Mouse (Mus musculus) liver, embryonic 16.5 days (tissue): ENCODE results near the gene Sorbs1. TPM values are rescaled to one million over a fixed set of nuclear protein-coding genes. Genes with fewer than 3 reads are reported as not detected.

ENCODE experiments used
- ATAC-seq: fragments of 200-750 bp; cut with Nextera tagmentation; 2 replicates; pipeline ENCODE4 v1.8.0; 2017; ENCODE audit warnings: low read depth, mild to moderate bottlenecking, moderate number of reproducible peaks, moderate library complexity
- H3K27ac ChIP-seq: fragments of 300-500 bp; sonication (generic); 2 replicates; pipeline ENCODE4 v1.5.1; 2014; ENCODE audit warnings: mild to moderate bottlenecking, low read length
- H3K27me3 ChIP-seq: fragments of 300-500 bp; sonication (generic); 2 replicates; pipeline ENCODE4 v1.6.1; 2014; ENCODE audit warnings: low read depth, low read length, mixed read lengths; ENCODE audit not compliant: control insufficient read depth, insufficient read depth
- H3K36me3 ChIP-seq: fragments of 300-500 bp; sonication (generic); 2 replicates; pipeline ENCODE4 v1.6.1; 2014; ENCODE audit warnings: mild to moderate bottlenecking; ENCODE audit not compliant: control insufficient read depth, insufficient read depth
- H3K4me1 ChIP-seq: fragments of 300-500 bp; sonication (generic); 2 replicates; pipeline ENCODE4 v1.6.1; 2014; ENCODE audit warnings: low read depth, low read length, mixed read lengths; ENCODE audit not compliant: control insufficient read depth
- H3K4me2 ChIP-seq: fragments of 300-500 bp; sonication (generic); 2 replicates; pipeline ENCODE4 v1.6.1; 2014; ENCODE audit warnings: low read depth, low read length, mixed read lengths
- H3K4me3 ChIP-seq: fragments of 300-500 bp; sonication (generic); 2 replicates; pipeline ENCODE4 v1.5.1; 2014; ENCODE audit warnings: low read depth, mild to moderate bottlenecking, low read length
- H3K9ac ChIP-seq: fragments of 300-500 bp; sonication (generic); 2 replicates; pipeline ENCODE4 v1.6.1; 2014; ENCODE audit warnings: low read depth, low read length
- H3K9me3 ChIP-seq: fragments of 300-500 bp; sonication (generic); replicated peaks from 2 replicates; pipeline ENCODE4 v1.6.1; 2016; ENCODE audit warnings: low read length; ENCODE audit not compliant: control insufficient read depth
- WGBS: fragments of 180-500 bp; shearing (Covaris S2); extraction: QIAGEN DNeasy Blood & Tissue Kit; methylation state at CpG from one replicate; pipeline ENCODE4 v1.1.7; 2014; ENCODE audit not compliant: insufficient replicate concordance; 5-methylcytosine and 5-hydroxymethylcytosine counted together
- polyA plus RNA-seq: library from polyadenylated mRNA; unstranded; fragments of >200 nt; fragmentation: Nextera tagmentation; extraction: Ambion mirVana; gene quantifications from 2 replicates; pipeline ENCODE4 v1.2.1, GENCODE M21; 2015

Gene Sorbs1
- polyA plus RNA-seq, 1 experiment from 2014 or later, result 39.6 TPM

DNA sequence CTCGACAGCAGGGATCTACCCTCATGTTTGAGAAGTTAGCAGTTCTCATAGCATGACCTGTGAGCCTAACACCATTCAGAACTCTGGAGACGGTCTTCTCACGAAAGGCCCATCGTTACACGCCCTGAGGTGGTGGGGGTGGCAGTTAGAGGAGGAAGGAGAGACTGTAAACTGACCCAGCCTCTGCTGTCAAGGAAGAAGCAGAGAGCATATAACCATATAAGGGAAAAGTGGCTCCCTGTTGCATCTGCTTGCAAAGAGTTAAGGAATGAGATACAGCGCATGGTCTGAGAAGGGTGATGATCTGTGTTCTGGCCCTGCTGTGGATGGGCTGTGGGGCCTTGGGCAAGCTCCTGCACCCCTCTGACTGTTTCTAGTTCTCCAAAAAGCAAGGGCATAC lies 50.7 kb downstream of the Sorbs1 start:
- no peak overlapping the region for H3K4me3 ChIP-seq
- H3K36me3 ChIP-seq, result no peaks in the 10 kb centered on the region
- no peaks in the 10 kb centered on the region for H3K27me3 ChIP-seq
- no peak overlapping the region for H3K9ac ChIP-seq
- WGBS, result 53% methylated on average over 6 of the region's 6 CpGs
- H3K4me2 ChIP-seq, result no peak overlapping the region
- no peaks in the 10 kb centered on the region for H3K9me3 ChIP-seq
- peaks cover 8% of the 10 kb centered on the region for H3K4me1 ChIP-seq
- no peak for ATAC-seq
- no peak overlapping the region for H3K27ac ChIP-seq

DNA sequence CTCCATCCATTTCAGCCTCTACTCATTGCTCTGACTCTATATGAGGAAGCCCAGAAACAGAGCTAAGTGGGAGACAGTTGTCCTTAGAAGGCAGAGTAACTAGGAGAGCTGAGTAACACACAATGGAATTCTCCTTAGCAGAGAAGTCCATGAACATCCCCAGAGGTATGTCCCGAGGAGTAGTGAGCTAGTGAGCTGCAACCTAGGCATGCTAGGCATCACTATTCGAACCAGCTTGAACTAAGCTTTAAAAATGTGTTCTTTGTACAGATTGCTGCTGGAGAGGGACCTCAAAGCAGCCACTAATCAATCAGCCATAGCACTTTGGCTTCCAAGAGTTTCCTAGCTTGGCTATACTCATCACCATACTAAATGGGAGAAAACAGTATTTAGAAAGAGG lies 51.1 kb downstream of the Sorbs1 start:
- no peak overlapping the region for H3K9ac ChIP-seq
- H3K36me3 ChIP-seq, result no peaks in the 10 kb centered on the region
- no peak overlapping the region for H3K4me3 ChIP-seq
- no peak overlapping the region for H3K27ac ChIP-seq
- 73% methylated on average over 2 of the region's 2 CpGs for WGBS
- no peaks in the 10 kb centered on the region for H3K27me3 ChIP-seq
- no peak for ATAC-seq
- peaks cover 8% of the 10 kb centered on the region for H3K4me1 ChIP-seq
- no peaks in the 10 kb centered on the region for H3K9me3 ChIP-seq
- no peak overlapping the region for H3K4me2 ChIP-seq

DNA sequence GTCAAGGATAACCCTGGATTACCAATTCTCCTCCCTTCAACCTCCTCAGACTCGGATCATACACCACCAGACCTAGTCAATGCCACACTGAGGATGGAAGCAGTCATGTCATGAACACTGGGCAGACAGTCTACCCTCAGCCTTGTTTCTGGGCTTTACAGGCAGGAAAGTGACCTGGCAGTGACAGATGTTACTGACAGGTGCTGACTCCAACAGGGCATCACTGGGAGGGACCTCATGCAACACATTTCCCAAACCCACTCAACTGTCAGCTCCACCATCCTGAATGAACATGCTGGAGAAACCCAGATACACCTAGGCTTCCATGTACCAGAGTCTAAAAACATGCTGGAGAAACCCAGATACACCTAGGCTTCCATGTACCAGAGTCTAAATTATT lies 51.9 kb downstream of the Sorbs1 start:
- Histone ChIP-seq H3K9ac (no peak overlapping the region), H3K27me3 (no peaks in the 10 kb centered on the region), H3K4me2 (no peak overlapping the region), H3K36me3 (no peaks in the 10 kb centered on the region), H3K4me3 (no peak overlapping the region), H3K27ac (no peak overlapping the region), H3K9me3 (no peaks in the 10 kb centered on the region), H3K4me1 (peaks cover 8% of the 10 kb centered on the region)
- ATAC-seq, result no peak
- WGBS, result 63% methylated on average over 1 of the region's 1 CpGs

DNA sequence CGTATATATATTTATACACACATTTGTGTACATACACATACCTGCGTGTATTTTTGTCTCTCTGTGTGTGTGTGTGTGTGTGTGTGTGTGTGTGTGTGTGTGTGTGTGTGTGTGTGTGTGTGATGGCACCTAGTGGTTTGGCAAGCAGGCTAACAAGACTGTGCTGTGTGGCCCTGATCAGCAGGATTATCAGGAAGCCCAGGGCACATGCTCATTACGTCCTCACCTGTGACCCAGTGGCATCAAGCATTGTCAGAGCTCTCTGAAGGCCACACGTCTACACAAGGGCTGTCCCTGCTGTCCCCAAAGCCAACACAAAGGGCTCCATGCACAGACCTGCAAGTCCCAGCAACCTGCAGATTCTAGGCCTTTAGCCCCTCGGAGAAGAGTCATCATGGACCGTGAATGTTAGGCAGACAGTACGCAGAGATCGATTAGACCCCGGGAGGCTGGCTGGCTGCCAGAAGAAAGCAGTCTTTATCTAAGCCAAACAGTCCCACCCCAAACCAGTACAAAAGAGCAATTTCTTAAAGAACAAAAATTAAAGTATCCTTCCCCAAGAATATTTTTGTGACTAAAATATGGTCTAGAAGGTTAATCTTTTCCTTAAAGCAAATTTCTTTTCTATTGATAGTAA lies 52.6 kb downstream of the Sorbs1 start:
- Histone ChIP-seq H3K9ac (no peak overlapping the region), H3K27ac (no peak overlapping the region), H3K27me3 (no peaks in the 10 kb centered on the region), H3K9me3 (no peaks in the 10 kb centered on the region), H3K4me2 (no peak overlapping the region), H3K36me3 (no peaks in the 10 kb centered on the region), H3K4me3 (no peak overlapping the region), H3K4me1 (peaks cover 8% of the 10 kb centered on the region)
- WGBS, result 30% methylated on average over 9 of the region's 9 CpGs
- peak; percentile 63; the same call in 1 of the 2 replicates for ATAC-seq

DNA sequence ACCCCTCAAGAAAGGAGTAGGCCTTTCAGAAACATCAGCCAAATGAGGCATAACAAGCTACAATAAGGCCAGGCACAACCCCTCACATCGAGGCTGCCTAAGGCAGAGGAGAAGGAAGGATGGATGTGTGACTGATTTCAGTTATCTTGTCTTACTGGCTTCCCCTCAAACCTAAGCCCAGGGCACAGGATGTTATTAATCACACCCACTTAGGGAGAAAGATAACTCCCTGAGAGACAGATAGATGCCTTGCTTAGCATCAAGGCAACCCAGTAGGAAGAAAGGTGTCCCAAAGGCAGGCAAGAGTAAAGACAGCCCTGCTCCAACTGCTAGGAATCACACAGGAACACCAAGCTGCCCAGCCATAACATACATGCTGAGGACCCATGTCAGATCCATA lies 54.2 kb downstream of the Sorbs1 start:
- 20% methylated on average over 1 of the region's 1 CpGs for WGBS
- Histone ChIP-seq H3K4me2 (no peak overlapping the region), H3K36me3 (no peaks in the 10 kb centered on the region), H3K9ac (no peak overlapping the region), H3K4me3 (no peak overlapping the region), H3K9me3 (no peaks in the 10 kb centered on the region), H3K27ac (no peak overlapping the region), H3K4me1 (peaks cover 8% of the 10 kb centered on the region), H3K27me3 (no peaks in the 10 kb centered on the region)
- ATAC-seq, result no peak

DNA sequence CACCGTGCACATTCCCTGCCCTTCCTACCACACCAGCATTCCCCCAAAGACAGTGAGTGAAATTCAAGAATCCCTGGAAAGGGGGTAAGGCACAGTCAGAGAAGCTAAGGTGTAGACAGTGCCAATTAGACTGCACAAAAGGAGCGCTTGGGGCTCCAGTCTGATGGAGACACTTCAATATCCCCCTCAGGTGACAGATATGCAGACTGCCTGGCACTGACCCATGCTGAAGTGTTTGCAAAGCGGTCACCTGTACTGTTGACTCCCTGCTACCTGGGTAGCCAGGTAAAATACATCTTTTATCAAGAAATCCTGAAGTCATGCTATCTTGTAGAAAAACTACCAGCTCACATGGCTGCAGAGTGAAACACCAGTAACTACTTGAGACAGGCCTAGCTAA lies 54.8 kb downstream of the Sorbs1 start:
- Histone ChIP-seq H3K9ac (no peak overlapping the region), H3K36me3 (no peaks in the 10 kb centered on the region), H3K4me1 (peaks cover 8% of the 10 kb centered on the region), H3K4me3 (no peak overlapping the region), H3K9me3 (no peaks in the 10 kb centered on the region), H3K4me2 (no peak overlapping the region), H3K27ac (no peak overlapping the region), H3K27me3 (no peaks in the 10 kb centered on the region)
- ATAC-seq, result no peak
- 75% methylated on average over 3 of the region's 3 CpGs for WGBS

DNA sequence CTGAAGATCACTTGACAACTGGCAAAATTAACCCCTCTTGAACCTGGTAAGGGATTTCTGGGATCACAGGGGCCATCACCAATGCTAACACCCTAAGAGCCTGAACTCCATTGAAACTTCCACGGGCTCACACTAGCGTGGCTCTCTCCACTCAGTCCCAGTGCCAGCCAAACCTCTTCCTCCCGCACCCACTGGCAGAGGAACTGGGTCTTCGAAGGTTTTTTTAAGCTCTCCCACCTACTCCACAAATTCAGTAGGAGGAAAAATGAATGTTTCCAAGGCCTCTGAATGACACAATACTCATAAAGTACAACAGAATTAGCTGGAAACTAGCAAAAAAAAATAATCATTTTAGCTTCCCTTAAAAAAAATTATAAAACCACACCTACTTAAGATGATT lies 58.3 kb downstream of the Sorbs1 start:
- H3K4me3 ChIP-seq, result no peak overlapping the region
- no peaks in the 10 kb centered on the region for H3K9me3 ChIP-seq
- ATAC-seq, result no peak
- H3K36me3 ChIP-seq, result no peaks in the 10 kb centered on the region; the same call in 1 of the 2 replicates
- no peak overlapping the region for H3K4me2 ChIP-seq
- no peaks in the 10 kb centered on the region for H3K27me3 ChIP-seq
- H3K4me1 ChIP-seq, result no peaks in the 10 kb centered on the region
- WGBS, result 89% methylated on average over 4 of the region's 4 CpGs
- H3K27ac ChIP-seq, result no peak overlapping the region
- H3K9ac ChIP-seq, result no peak overlapping the region

DNA sequence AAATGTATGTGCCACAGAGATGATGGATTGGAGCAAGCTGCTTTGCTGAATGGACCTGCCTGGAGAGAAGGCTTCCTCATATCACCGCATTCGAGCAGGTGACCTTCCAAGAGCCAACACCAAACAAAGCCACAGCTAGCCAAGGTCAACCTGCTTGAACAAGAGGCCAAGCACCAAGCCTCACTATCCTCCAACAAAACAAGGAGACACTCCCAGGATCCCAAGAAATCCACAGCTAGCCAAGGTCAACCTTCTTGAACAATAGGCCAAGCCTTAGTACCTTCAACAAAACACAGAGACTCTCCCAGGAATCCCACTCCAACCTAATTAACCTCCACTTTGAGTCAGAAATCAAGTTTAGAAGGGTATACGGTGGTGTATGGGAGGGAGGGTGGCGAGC lies 59.5 kb downstream of the Sorbs1 start:
- Histone ChIP-seq H3K27me3 (no peaks in the 10 kb centered on the region), H3K4me1 (no peaks in the 10 kb centered on the region), H3K36me3 (no peaks in the 10 kb centered on the region; the same call in 1 of the 2 replicates), H3K9me3 (no peaks in the 10 kb centered on the region), H3K4me2 (no peak overlapping the region), H3K27ac (no peak overlapping the region), H3K9ac (no peak overlapping the region), H3K4me3 (no peak overlapping the region)
- ATAC-seq, result no peak
- 90% methylated on average over 4 of the region's 4 CpGs for WGBS

DNA sequence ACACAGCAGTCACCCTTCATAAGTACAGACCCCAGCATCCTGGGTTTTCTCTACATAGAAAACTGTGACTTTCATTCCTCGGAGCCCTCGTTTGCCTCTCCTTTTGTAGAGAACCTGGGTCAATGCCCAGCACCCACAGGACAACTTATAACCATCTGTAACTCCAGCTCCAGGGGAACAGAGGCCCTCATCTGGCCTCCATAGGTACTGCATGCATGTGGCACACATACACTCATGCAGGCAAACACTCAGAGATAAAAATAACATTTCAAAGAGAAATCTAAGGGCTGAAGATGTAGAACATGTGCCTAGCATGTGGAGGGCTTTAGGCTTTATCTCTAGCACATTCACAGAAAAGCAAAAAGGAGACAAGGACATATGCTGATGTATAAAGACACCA lies 61.4 kb downstream of the Sorbs1 start:
- no peaks in the 10 kb centered on the region for H3K9me3 ChIP-seq
- H3K27me3 ChIP-seq, result no peaks in the 10 kb centered on the region
- no peak for ATAC-seq
- no peaks in the 10 kb centered on the region for H3K4me1 ChIP-seq
- no peak overlapping the region for H3K4me3 ChIP-seq
- peaks cover 3% of the 10 kb centered on the region for H3K36me3 ChIP-seq
- 86% methylated on average over 2 of the region's 2 CpGs for WGBS
- H3K4me2 ChIP-seq, result no peak overlapping the region
- H3K9ac ChIP-seq, result no peak overlapping the region
- no peak overlapping the region for H3K27ac ChIP-seq
